Mouse (Mus musculus) large intestine, adult 2 months (tissue): ENCODE measurements around the gene Gm4559. TPM values are rescaled to one million over a fixed set of nuclear protein-coding genes. Genes with fewer than 3 reads are reported as not detected.
"Not testable (repeated sequence)": the region's sequence is repeated elsewhere in the genome, so short reads cannot be mapped to it uniquely, and the experiment has no call there.

Source experiments
- DNase-seq: peaks from one replicate; pipeline ENCODE4 v3.0.0-alpha.2; 2012; ENCODE audit warnings: low read depth, low spot score
- WGBS: fragments of 180-500 bp; shearing (Covaris S2); methylation state at CpG from one replicate; pipeline ENCODE4 v1.1.7; 2018; 5-methylcytosine and 5-hydroxymethylcytosine counted together
- polyA plus RNA-seq: library from polyadenylated mRNA; depleted of rRNA; stranded (reverse); fragments of >200 nt; gene quantifications from 2 replicates; pipeline ENCODE4 v1.2.3, GENCODE M21; 2012; rRNA removed

The Gm4559 gene
- polyA plus RNA-seq, 1 experiment, result not detected

DNA sequence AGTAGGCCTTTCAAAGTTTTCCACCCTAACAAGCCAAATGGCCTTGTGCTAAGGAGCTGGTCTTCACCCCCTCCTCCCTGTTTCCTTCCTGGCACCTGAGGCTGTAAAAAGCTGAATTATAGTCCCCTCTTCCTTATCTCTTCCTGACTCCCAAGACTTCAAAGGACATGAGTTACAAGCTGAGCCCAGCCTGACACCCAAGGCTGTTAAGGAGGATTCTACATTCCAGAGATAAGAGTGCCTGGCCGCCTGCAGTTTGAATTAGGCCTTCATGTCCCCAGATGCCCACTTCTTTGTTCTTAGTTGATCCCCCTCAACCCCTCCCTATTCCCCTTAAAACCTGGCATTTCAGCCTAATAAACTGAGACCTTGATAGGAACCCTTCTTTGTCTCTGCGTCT is 8.7 kb upstream of the Gm4559 start:
- DNase-seq, result not testable (repeated sequence)
- 42% methylated on average over 2 of the region's 2 CpGs for WGBS

DNA sequence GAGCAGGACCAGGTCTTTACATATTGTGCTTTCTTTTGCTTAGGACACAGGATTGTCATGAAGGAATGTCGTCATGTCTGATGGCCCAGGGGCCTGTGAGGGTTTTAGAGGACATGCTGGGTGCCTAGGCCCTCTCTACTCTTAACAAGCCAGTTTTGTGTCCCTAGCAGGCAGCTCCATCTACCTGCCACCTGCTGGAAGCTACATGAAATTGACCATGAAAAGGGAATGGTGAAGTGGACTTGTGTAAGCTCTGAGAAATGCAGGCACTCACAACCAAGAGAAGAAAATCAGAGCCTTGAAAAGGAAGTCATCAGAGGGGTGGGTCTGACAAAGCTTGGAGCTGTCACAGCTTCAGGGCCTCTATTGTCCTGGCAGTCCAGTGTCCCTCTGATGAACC is 5.1 kb upstream of the Gm4559 start:
- 93% methylated on average over 1 of the region's 1 CpGs for whole genome bisulfite sequencing
- DNase-seq, result not testable (repeated sequence)

DNA sequence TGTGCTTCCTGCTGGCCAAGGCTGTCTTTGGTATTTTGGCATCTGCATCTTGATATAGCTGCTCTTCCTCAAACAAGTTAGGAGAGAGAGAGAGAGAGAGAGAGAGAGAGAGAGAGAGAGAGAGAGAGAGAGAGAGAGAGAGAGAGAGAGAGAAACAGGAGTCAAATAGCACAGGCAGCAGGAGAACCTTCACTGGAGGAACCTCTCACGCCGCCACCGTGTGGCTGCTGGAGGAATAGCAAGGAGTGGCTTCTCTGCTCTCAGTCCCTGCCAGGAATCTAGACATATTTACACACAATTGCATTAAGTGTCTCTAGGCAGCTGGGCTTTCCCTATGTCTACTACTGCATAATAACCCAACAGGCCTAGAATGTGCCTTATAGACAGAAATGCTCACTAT is 4.0 kb upstream of the Gm4559 start:
- peak; percentile 42 for DNase-seq
- WGBS, result 1% methylated on average over 3 of the region's 3 CpGs

DNA sequence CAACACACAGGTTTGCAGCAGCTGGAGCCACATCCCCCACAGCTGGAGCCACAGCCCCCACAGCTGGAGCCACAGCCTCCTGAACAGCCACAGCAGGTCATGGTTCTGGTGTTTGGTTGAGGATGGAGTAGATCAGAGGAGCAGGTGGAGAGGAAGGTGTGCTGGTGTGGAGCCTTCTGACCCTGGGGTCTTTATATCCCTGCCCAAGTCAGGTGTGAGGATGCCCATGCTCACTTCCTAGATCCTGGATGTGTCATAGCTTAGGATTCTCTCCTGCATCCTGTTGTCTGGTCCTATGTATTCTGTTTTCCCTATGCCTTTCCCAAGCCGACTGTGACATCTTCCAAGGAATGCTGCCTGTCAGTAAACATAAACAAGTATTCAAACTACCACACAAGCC is 15.9 kb downstream of the Gm4559 start, which contains the start of gene Gm2431:
Gene Gm2431 (minus strand): TSS at position 101 of the 400 bp plus-strand sequence.
- DNase-seq, result not testable (repeated sequence)
- 34% methylated on average over 1 of the region's 1 CpGs for WGBS

DNA sequence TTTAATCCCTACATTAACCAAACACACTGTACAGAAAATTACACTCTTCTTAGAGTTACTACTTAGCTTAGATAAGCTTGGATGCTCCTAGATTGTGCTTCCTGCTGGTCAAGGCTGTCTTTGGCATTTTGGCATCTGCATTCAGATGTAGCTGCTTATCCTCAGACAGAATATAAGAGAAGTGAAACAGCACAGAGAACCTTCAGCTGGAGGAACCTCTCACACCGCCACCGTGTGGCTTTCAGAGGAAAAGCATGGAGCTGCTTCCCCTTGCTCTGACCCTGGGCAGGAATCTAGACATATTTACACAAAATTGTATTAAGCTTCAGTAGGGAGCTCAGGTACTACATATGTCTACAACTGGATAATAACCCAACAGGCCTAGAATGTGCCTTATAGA is 18.6 kb downstream of the Gm4559 start:
- no peak for DNase-seq
- WGBS, result 0% methylated on average over 2 of the region's 2 CpGs

DNA sequence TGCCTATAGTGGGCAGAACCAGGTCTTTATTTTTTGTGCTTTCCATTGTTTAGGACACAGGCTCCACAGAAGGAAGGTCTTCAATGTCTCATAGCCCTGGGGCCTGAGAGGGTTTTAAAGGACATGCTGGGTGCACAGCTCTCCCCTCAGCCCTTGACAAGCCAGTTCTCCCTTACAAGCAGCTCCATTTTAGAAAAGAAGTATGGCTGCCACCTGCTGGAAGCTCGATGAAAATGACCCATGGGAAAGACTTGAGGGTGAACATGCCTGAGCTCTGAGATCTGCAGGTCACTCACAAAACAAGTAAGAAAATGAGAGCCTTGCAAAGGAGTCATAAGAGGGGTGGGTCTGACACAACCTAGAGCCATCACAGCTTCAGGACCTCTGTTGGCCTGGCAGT is 24.3 kb downstream of the Gm4559 start:
- peak; percentile 24 for DNase-seq

DNA sequence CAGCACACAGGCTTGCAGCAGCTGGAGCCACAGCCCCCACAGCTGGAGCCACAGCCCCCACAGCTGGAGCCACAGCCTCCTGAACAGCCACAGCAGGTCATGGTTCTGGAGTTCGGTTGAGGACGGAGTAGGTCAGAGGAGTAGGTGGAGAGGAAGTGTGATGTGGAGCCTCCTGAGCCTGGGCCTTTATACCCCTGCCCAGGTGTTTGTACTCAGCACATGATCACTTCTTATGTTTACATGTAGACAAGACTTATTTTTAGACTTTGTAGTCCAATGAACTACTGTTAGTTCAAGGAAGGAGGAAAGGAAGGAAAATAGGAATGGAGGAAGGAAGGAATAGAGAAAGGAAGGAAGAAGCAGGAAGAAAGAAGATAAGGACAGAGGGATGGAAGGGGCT is 33.2 kb downstream of the Gm4559 start, which contains the start of gene Gm40460:
Gene Gm40460 (minus strand): TSS at position 101 of the 400 bp plus-strand sequence.
- 39% methylated on average over 2 of the region's 2 CpGs for WGBS
- no peak for DNase-seq

More for the DNA sequence above, 24.3 kb downstream of the Gm4559 start:
- WGBS, result 0% methylated on average over 1 of the region's 1 CpGs

DNA sequence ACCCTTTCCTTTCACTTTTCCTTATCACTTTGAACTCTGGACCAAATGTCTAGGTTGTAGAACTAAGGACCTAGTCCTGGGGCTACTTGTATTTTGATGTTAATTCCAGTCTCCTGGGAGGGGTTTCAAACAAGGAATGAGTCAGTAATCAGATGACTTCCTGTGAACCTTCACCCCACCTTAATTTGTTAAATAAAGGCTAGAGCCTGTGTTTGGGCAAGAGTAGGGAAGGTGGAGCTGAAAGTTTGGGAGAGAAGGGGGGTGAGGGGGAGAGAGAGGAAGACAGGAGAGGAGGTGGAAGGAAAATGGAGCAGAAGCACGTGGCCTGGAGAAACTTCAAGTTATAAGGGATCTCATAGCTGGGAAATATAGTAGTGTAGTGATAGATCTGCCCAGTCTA is 42.6 kb downstream of the Gm4559 start:
- 13% methylated on average over 1 of the region's 1 CpGs for WGBS
- peak; percentile 18 for DNase-seq

DNA sequence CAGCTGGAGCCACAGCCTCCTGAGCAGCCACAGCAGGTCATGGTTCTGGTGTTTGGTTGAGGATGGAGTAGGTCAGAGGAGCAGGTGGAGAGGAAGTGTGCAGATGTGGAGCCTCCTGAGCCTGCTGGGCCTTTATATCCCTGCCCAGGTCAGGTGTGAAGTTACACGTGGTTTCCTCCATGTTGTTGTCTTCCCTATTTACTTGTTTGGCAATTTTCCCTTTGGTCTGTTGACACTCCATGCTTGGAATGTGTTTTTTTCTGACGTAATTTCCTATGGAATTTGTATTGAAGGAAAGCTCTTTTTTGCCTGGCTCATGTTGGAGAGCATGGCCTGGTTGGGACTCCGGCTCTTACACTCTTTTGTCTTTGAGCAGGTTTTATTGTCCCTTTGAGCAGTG is 44.3 kb downstream of the Gm4559 start, which contains the start of gene Krtap5-5:
Gene Krtap5-5 (minus strand): TSS at position 101 of the 400 bp plus-strand sequence.
- DNase-seq, result not testable (repeated sequence)
- WGBS, result 46% methylated on average over 3 of the region's 3 CpGs

DNA sequence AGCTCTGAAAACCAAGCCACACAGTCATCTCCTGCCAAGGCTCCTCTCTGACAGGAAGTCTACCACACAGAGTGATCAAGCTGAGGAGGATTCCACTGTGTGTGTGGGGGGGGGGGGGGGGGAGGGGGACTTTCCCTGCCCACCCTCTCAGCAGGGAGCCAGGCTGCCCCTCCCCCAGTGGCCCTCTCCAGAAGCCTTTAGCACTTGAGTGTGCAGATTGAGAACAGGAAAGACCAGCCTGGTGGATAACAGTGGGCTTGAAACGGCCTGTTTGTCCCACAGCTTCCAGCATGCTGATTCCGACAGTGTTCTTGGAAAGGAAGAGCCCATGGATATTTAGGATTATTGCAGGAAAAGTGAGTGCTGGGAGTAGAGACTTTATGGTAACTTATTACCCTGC is 49.6 kb downstream of the Gm4559 start:
- WGBS, result 38% methylated on average over 2 of the region's 2 CpGs
- DNase-seq, result no peak

Other genes starting within 250 kb of the Gm4559 start
- 52.5 and 62.4 TPM in 2 replicates for gene Mob2, start 213.3 kb downstream of the Gm4559 start, polyA plus RNA-seq
- 8.1 and 12.5 TPM in 2 replicates for gene Dusp8, start 178.5 kb downstream of the Gm4559 start, polyA plus RNA-seq
- gene Gm45618, start 153.6 kb downstream of the Gm4559 start, polyA plus RNA-seq, result not detected in 2 replicates
- gene Gm39115, start 138.3 kb downstream of the Gm4559 start, polyA plus RNA-seq, result not detected in 2 replicates
- not detected in 2 replicates for gene Gm45337, start 129.8 kb downstream of the Gm4559 start, polyA plus RNA-seq
- not detected in 2 replicates for gene Gm29735, start 117.2 kb downstream of the Gm4559 start, polyA plus RNA-seq
- gene Gm4553, start 108.6 kb downstream of the Gm4559 start, polyA plus RNA-seq, result not detected in 2 replicates
- not detected in 2 replicates for gene Krtap5-2, start 98.4 kb downstream of the Gm4559 start, polyA plus RNA-seq
- not detected in 2 replicates for gene Gm10153, start 84.0 kb downstream of the Gm4559 start, polyA plus RNA-seq
- gene Krtap5-3, start 73.0 kb downstream of the Gm4559 start, polyA plus RNA-seq, result 0.42 TPM in 1 of 2 replicates, not detected in the other
- gene Gm7579, start 62.5 kb downstream of the Gm4559 start, polyA plus RNA-seq, result not detected in 2 replicates
- gene Krtap5-5, start 44.4 kb downstream of the Gm4559 start, polyA plus RNA-seq, result not detected in 2 replicates
- not detected in 2 replicates for gene Gm40460, start 33.3 kb downstream of the Gm4559 start, polyA plus RNA-seq
- not detected in 2 replicates for gene Gm2431, start 16.0 kb downstream of the Gm4559 start, polyA plus RNA-seq
- gene Krtap5-1, start 22.8 kb upstream of the Gm4559 start, polyA plus RNA-seq, result not detected in 2 replicates
- gene Krtap5-4, start 29.2 kb upstream of the Gm4559 start, polyA plus RNA-seq, result not detected in 2 replicates
- gene Ifitm10, start 99.4 kb upstream of the Gm4559 start, polyA plus RNA-seq, result 1.1 and 1.3 TPM in 2 replicates
- gene Gm49369, start 108.3 kb upstream of the Gm4559 start, polyA plus RNA-seq, result not detected in 2 replicates
- gene Ctsd, start 113.7 kb upstream of the Gm4559 start, polyA plus RNA-seq, result 308 and 344 TPM in 2 replicates
- 0.46 and 0.91 TPM in 2 replicates for gene Syt8, start 160.5 kb upstream of the Gm4559 start, polyA plus RNA-seq
- 0.19 and 1.9 TPM in 2 replicates for gene Tnni2, start 167.4 kb upstream of the Gm4559 start, polyA plus RNA-seq
- 68.4 and 82.6 TPM in 2 replicates for gene Lsp1, start 186.4 kb upstream of the Gm4559 start, polyA plus RNA-seq
- 1.1 TPM in 2 replicates for gene Tnnt3, start 224.5 kb upstream of the Gm4559 start, polyA plus RNA-seq